Mouse (Mus musculus) erythroid progenitor cell, adult 5-6 weeks (primary cell): ENCODE measurements around the gene Pik3ap1. TPM values are rescaled to one million over a fixed set of nuclear protein-coding genes. Genes with fewer than 3 reads are reported as not detected.

ENCODE experiments used
- ATAC-seq: replicated peaks from 2 replicates; pipeline ENCODE4 v1.8.0; 2016; ENCODE audit warnings: moderate number of reproducible peaks, mild to moderate bottlenecking, moderate TSS enrichment, inconsistent platforms; ENCODE audit not compliant: poor library complexity, low FRiP score, severe bottlenecking
- total RNA-seq, 2 experiments: library from RNA; stranded (forward) in 1 of 2; stranded (reverse) in 1 of 2; fragments of 150-400 nt in 1 of 2; fragments of 186-747, 209-891 nt in 1 of 2; gene quantifications; 2 replicates each; pipeline versions ENCODE4 v1.2.3 to v1.2.4; 2015 to 2017; ENCODE audit warnings: low replicate concordance in 2 of 2

Pik3ap1 gene
- total RNA-seq, 2 experiments from 2014 or later = 9.6 to 13.8 TPM

GRCm38 (mm10) chr19:41288568-41288967, 96.3 kb downstream of the Pik3ap1 start:
- ATAC-seq = no peak

- no peak for ATAC-seq
Observed at GRCm38 (mm10) chr19:41287224-41287623, 97.7 kb downstream of the Pik3ap1 start.

DNA sequence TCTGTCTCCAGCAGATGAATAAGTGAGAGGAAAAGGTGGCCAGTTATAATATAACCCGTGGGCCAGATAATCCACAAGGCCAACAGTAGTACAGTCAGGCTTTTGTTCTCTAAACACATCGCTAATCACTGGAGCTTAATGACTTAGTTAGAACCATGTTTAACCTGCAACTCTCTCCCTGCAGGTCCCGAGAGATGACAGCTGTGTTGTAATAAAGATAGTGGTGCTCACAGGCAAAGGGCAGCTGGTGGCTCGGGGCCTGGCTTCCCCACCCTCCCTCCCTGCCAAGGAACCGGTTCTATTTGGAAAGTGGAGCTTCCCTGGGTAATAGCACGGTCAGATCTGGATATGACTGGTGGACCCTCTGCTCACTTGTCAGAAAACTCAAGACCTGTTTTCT, 100.4 kb downstream of the Pik3ap1 start:
- ATAC-seq = no peak

DNA sequence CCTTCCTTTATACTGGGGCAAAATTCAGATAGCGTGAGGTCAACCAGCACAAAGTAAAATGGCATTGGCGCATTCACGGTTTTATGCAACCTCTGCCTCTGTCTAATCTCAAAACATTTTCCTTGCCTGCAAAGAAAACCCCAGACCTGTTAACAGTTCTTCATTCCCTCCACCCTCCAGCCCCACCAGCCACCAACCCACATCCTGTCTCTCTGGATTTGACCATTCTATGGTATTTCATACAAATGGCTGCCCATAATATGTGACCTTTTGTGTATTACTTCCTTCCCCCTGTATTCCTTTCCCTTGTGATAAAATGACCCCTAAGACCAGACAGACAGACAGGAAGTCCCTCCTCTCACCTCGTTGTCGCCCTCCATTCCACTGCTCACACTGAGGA, 102.2 kb downstream of the Pik3ap1 start:
- no peak for ATAC-seq

DNA sequence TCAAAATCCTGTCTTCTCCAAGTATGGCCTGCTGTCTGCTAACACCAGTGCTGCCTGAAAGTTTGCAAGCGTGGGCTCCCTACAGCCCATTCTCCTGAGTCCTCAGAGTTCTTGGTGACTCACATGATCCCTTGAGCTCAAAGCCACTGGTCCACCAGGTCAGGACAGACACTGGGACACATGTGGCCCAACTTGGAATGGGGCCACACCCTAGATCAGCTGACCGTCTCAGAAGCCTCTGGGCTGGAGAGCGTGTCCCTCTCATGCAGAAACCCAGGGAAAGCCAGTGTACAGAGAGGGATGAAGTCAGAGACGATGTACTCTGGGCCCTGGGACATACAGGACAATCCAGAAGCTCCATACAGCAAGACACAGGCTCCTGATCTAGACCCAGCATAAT, 102.7 kb downstream of the Pik3ap1 start:
- no peak for ATAC-seq

DNA sequence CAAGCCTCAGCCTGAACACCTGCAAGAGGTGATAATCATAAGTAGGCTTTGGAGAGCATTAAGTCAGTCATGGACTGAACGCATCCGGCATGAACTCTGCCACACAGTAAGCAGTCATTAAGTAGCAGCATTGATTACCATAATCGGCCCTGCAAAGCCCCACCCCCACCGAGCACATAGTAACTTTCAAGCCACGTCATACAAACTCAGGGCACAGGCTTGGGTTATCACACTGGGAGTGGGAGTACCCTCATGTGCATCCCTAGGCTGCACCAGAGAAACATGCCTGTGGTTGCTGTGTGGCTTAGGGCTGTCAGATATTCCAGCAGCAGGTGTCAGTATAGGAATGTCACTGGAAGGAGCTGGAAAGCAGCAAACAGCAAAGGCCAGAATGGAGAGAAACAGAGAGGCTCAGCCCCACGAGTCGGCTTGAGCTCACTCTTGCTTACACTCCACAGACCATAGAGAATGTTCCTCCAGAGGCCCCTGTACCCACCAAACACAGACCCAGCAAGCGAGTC, 105.1 kb downstream of the Pik3ap1 start:
- no peak for ATAC-seq

GRCm38 (mm10) chr19:41278606-41279005, 106.3 kb downstream of the Pik3ap1 start:
- ATAC-seq = no peak

DNA sequence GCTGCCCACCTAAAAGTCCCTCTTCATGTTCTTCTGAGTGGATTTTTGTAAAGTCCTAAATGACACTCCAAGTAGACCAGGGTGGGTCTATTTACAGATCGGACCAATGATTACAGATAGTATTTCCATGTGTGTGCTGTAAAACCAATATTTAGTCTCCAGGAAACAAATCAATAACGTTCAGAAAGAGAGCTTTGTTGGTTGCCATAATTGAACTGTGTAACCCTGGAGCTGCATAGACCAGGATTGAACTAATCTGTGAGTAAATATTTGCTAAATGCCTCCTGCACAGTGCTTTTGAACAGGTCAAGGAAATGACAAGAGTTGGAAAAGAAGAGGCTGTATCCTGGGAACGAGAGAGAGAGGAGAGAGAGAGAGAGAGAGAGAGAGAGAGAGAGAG, 109.3 kb downstream of the Pik3ap1 start:
- ATAC-seq = no peak

DNA sequence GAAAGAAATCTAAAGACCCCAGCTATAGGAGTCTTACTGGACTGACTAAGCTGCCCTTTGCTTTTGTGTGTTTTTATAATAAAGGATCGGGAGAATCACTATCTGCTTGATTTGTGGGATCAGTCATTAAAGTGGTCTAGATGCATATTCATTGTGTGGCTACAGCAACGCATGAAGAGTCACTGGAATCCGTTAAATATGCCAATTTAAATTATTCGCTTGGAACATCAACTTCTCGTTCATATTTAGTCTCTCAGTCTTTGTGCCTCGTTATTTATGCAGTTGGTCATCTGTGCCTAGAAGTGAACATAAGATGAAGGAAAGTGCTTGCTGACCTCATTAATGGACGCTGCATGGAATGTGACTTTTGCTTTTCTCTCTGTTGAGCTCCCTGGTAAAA, 114.0 kb downstream of the Pik3ap1 start:
- no peak for ATAC-seq

DNA sequence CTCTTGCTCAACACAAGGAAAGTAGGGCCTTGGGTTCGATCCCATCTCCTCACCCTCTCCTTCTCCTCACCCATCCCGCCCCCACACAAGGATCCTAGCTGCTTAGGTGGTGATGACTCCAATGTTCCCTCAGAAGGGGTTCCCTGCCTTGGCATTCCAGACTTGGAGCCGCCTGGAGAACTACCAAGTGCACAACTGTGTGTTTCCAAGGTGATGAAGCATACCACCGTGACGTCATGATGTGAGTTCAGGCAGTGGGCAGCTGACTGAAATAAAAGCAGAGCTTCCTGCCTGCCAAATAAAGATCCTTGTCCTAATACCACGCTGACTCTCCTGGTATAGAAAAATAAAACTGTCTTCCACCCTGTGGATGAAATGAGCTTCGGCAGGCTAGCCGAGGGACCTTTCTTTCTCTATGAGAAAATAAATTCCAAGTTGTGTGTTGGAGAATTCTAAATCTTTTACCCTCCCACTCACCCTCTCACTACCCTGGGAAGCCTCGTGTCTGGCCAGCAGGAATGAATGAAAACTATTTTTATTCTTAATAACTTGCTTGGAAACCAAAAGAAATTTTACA, 114.7 kb downstream of the Pik3ap1 start:
- no peak for ATAC-seq

- ATAC-seq = no peak
Observed at GRCm38 (mm10) chr19:41266251-41266901, 118.5 kb downstream of the Pik3ap1 start.

GRCm38 (mm10) chr19:41264331-41264799, 120.5 kb downstream of the Pik3ap1 start:
- no peak for ATAC-seq

DNA sequence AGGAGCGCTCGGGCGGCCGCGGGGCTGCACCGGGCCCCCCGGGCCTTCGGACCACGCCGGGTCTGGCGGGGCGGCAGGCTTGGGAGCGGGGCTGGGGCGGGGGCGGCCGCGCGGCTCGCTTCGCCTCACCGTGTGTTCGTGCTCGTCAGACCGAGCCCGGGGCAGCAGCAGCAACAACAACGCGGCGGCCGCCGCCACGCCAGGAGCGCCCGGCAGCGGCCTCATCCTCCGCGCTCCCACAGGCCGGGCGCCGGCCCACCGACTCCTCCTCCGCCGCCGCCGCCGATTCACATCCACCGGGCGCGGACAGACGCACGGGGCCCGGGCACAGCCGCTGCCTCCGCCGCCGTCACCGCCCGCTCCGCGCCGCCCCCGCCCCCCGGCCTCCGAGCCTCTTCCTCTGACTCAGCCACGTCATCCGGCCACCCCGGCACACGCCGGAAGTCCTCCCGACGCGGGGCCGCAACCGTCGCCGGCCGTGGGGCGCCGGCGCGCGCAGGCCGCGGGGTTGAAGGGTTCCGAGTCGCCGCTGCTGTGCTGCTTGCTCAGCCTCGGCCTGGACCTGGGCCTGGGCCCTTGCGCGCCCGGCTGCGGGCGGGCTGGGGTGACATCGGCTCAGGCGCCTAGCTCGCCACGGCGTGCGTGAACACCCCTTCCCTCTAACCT, 121.1 kb downstream of the Pik3ap1 start, which contains the start of gene Tm9sf3:
Gene Tm9sf3 (minus strand): TSS at position 368 of the 666 bp plus-strand sequence.
- peak; percentile 82 for ATAC-seq

GRCm38 (mm10) chr19:41262712-41263629, 121.9 kb downstream of the Pik3ap1 start:
- peak; percentile 83 for ATAC-seq

GRCm38 (mm10) chr19:41260736-41261135, 124.2 kb downstream of the Pik3ap1 start:
- ATAC-seq = no peak

GRCm38 (mm10) chr19:41259256-41259655, 125.6 kb downstream of the Pik3ap1 start:
- no peak for ATAC-seq

DNA sequence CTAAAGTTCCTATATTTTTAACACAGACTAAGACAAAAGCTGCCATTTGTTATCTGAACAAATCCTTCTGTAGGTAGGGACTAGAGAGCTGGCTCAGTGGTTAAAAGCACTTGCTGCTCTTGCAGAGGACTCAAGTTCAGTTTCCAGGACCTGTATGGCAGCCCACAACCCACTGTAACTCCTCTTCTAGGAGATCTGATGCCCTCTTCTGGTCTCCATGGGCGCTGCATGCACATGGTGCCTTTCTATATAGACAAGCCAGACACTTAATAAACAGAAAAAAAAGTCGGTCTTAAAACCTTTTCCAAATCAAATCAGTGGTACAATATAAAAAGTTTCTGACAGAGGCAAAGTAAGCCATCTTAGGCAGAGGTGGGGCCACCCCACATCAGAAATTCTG, 126.2 kb downstream of the Pik3ap1 start:
- no peak for ATAC-seq

DNA sequence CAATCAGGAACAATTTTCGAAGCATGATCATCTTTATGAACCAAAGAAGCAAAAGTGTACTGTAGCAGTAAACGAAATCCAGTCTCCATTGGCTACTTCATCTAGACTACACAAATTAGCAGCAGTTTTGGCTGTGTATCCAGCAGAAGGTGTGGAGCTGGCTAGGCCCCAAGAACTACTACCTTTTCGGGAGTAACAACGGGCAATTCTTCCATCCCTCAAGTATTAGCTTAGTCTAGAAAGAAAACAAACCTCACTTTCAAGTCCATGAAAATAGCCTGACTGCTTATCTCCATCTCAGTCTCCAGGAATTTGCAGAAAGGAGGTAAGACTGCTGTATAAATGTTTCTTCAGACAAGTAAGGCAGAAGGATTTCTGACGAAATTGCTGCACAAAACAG, 130.3 kb downstream of the Pik3ap1 start:
- ATAC-seq = no peak

- ATAC-seq = no peak
Observed at GRCm38 (mm10) chr19:41248968-41249367, 135.9 kb downstream of the Pik3ap1 start.

GRCm38 (mm10) chr19:41248271-41248670, 136.6 kb downstream of the Pik3ap1 start:
- ATAC-seq = no peak
